Mouse (Mus musculus): ENCODE measurements around the gene Arhgap24.

GRCm38 (mm10) chr5:102749020-102749419 is 267.8 kb downstream of the Arhgap24 start:
- TF ChIP-seq E2F4 (IDR thresholded peaks at IDR 0.05; ENCODE audit: insufficient read depth) (no peak), POLR2A (IDR thresholded peaks at IDR 0.05; ENCODE audit: insufficient read length, low read depth) (no peak), TCF12 (IDR thresholded peaks at IDR 0.05; ENCODE audit: insufficient read depth, poor library complexity, severe bottlenecking) (no peak), MYOD1 (IDR thresholded peaks at IDR 0.05; ENCODE audit: control insufficient read depth in 1 of 3, insufficient read length in 2 of 3, low read depth in 2 of 3) (no peak), SRF (IDR thresholded peaks at IDR 0.05; ENCODE audit: control insufficient read depth, insufficient read length, low read depth) (no peak), MAX (IDR thresholded peaks at IDR 0.05; ENCODE audit: low read depth) (no peak), REST (IDR thresholded peaks at IDR 0.05; ENCODE audit: insufficient read depth, insufficient read length) (no peak), TCF3 (IDR thresholded peaks at IDR 0.05; ENCODE audit: insufficient read length, low read depth) (no peak), USF1 (IDR thresholded peaks at IDR 0.05; ENCODE audit: low read depth) (no peak), POLR2AphosphoS2 (IDR thresholded peaks at IDR 0.05; ENCODE audit: insufficient read length, low read depth) (no peak)

All from myocyte (in vitro differentiated cells).